Mouse (Mus musculus) thymus, adult 2 months (tissue): ENCODE measurements around the gene Lcn9. TPM values are rescaled to one million over a fixed set of nuclear protein-coding genes. Genes with fewer than 3 reads are reported as not detected.

Experiments
- DNase-seq: peaks from one replicate; pipeline ENCODE4 v3.0.0; 2021
- H3K27ac ChIP-seq: fragments of 200-500 bp; 2 replicates; pipeline ENCODE4 v1.5.1; 2012; ENCODE audit warnings: low read length, control low read depth; ENCODE audit not compliant: control insufficient read depth, insufficient read depth
- H3K27me3 ChIP-seq: fragments of 200-500 bp; 2 replicates; pipeline ENCODE4 v1.6.1; 2012; ENCODE audit warnings: mild to moderate bottlenecking, low read length, moderate library complexity, mixed read lengths; ENCODE audit not compliant: control insufficient read depth, insufficient read depth
- H3K36me3 ChIP-seq: fragments of 200-500 bp; 2 replicates; pipeline ENCODE4 v1.6.1; 2012; ENCODE audit warnings: mild to moderate bottlenecking, low read length, moderate library complexity; ENCODE audit not compliant: control insufficient read depth, insufficient read depth
- H3K4me1 ChIP-seq: fragments of 200-500 bp; replicated peaks from 2 replicates; pipeline ENCODE4 v1.6.1; 2012; ENCODE audit warnings: low read length; ENCODE audit not compliant: control insufficient read depth, insufficient read depth
- H3K4me3 ChIP-seq: fragments of 200-500 bp; 2 replicates; pipeline ENCODE4 v1.5.1; 2012; ENCODE audit warnings: mild to moderate bottlenecking, low read length, control low read depth, moderate library complexity; ENCODE audit not compliant: control insufficient read depth, insufficient read depth
- CTCF ChIP-seq: fragments of 200-500 bp; IDR thresholded peaks from 2 replicates; pipeline ENCODE4 v1.5.1; 2012; ENCODE audit warnings: mild to moderate bottlenecking, control low read depth, low read length, moderate library complexity, borderline replicate concordance; ENCODE audit not compliant: control insufficient read depth, poor library complexity, insufficient read depth; ENCODE audit errors: extremely low read depth
- POLR2A ChIP-seq: fragments of 200-500 bp; IDR thresholded peaks from 2 replicates; pipeline ENCODE4 v1.6.1; 2012; ENCODE audit warnings: mild to moderate bottlenecking, low read length, control low read depth, moderate library complexity; ENCODE audit not compliant: control insufficient read depth, poor library complexity, insufficient read depth; ENCODE audit errors: extremely low read depth
- WGBS: fragments of 180-500 bp; shearing (Covaris S2); methylation state at CpG from one replicate; pipeline ENCODE4 v1.1.7; 2018; 5-methylcytosine and 5-hydroxymethylcytosine counted together
- polyA plus RNA-seq: library from polyadenylated mRNA; depleted of rRNA; stranded (reverse); fragments of >200 nt; gene quantifications from 2 replicates; pipeline ENCODE4 v1.2.3, GENCODE M21; 2012; rRNA removed

Gene Lcn9
- polyA plus RNA-seq, 1 experiment, result not detected

- DNase-seq, result no peak
- Histone ChIP-seq H3K27ac (no peak overlapping the region), H3K4me1 (no peaks in the 10 kb centered on the region), H3K27me3 (no peaks in the 10 kb centered on the region; the same call in none of the 2 replicates), H3K4me3 (no peak overlapping the region), H3K36me3 (no peaks in the 10 kb centered on the region)
- WGBS, result 81% methylated on average over 5 of the region's 5 CpGs
- TF ChIP-seq POLR2A (no peak), CTCF (no peak)
Observed at GRCm38 (mm10) chr2:25862696-25863270, 39.8 kb downstream of the Lcn9 start.

GRCm38 (mm10) chr2:25863337-25864131 lies 40.6 kb downstream of the Lcn9 start, which contains the start of gene Kcnt1:
Gene Kcnt1, plus strand, starts transcription at chr2:25863734.
- H3K4me3 ChIP-seq, result no peak within 1 kb of the TSS
- H3K27me3 ChIP-seq, result no peaks in the 10 kb centered on the region; the same call in none of the 2 replicates
- no peak for TF ChIP-seq POLR2A
- TF ChIP-seq CTCF, result no peak

GRCm38 (mm10) chr2:25864230-25864629 lies 41.3 kb downstream of the Lcn9 start:
- H3K4me1 ChIP-seq, result no peaks in the 10 kb centered on the region
- WGBS, result 9% methylated on average over 18 of the region's 18 CpGs
- no peak overlapping the region for H3K4me3 ChIP-seq
- no peak for TF ChIP-seq CTCF
- no peak for DNase-seq
- H3K27ac ChIP-seq, result no peak overlapping the region
- no peaks in the 10 kb centered on the region; the same call in none of the 2 replicates for H3K27me3 ChIP-seq
- no peaks in the 10 kb centered on the region for H3K36me3 ChIP-seq

More at GRCm38 (mm10) chr2:25863337-25864131, 40.6 kb downstream of the Lcn9 start, which contains the start of gene Kcnt1:
- Histone ChIP-seq H3K27ac (no peak within 1 kb of the TSS), H3K36me3 (no peaks in the 10 kb centered on the region), H3K4me1 (no peaks in the 10 kb centered on the region)
- 5% methylated on average over 53 of the region's 53 CpGs for WGBS
- DNase-seq, result no peak

GRCm38 (mm10) chr2:25865412-25865811 lies 42.5 kb downstream of the Lcn9 start:
- Histone ChIP-seq H3K4me1 (no peaks in the 10 kb centered on the region), H3K27me3 (no peaks in the 10 kb centered on the region; the same call in none of the 2 replicates), H3K36me3 (no peaks in the 10 kb centered on the region), H3K27ac (no peak overlapping the region), H3K4me3 (no peak overlapping the region)
- WGBS, result 30% methylated on average over 4 of the region's 4 CpGs
- DNase-seq, result no peak
- no peak for TF ChIP-seq CTCF
- no peak for TF ChIP-seq POLR2A

GRCm38 (mm10) chr2:25866656-25867055 lies 43.7 kb downstream of the Lcn9 start:
- 59% methylated on average over 5 of the region's 5 CpGs for WGBS
- H3K27me3 ChIP-seq, result no peaks in the 10 kb centered on the region; the same call in none of the 2 replicates
- no peaks in the 10 kb centered on the region for H3K36me3 ChIP-seq
- no peak for DNase-seq
- TF ChIP-seq CTCF, result no peak
- TF ChIP-seq POLR2A, result no peak
- H3K4me1 ChIP-seq, result no peaks in the 10 kb centered on the region
- H3K27ac ChIP-seq, result no peak overlapping the region
- H3K4me3 ChIP-seq, result no peak overlapping the region

Other genes with a start within 250 kb of the Lcn9 start
- gene Mamdc4, start 248.3 kb upstream of the Lcn9 start, polyA plus RNA-seq, result 18.9 and 25.8 TPM in 2 replicates
- 73.6 and 94.7 TPM in 2 replicates for gene Phpt1, start 247.9 kb upstream of the Lcn9 start, polyA plus RNA-seq
- 7.0 and 7.4 TPM in 2 replicates for gene Ajm1, start 241.4 kb upstream of the Lcn9 start, polyA plus RNA-seq
- gene Rabl6, start 214.6 kb upstream of the Lcn9 start, polyA plus RNA-seq, result 83.4 and 89.6 TPM in 2 replicates
- not detected in 2 replicates for gene Ccdc183, start 205.5 kb upstream of the Lcn9 start, polyA plus RNA-seq
- 4.9 and 12.3 TPM in 2 replicates for gene Tmem141, start 201.1 kb upstream of the Lcn9 start, polyA plus RNA-seq
- gene Fcna, start 195.1 kb upstream of the Lcn9 start, polyA plus RNA-seq, result 7.8 TPM in 2 replicates
- gene Lcn8, start 170.0 kb upstream of the Lcn9 start, polyA plus RNA-seq, result 0.24 TPM in 1 of 2 replicates, not detected in the other
- not detected in 2 replicates for gene Lcn5, start 165.2 kb upstream of the Lcn9 start, polyA plus RNA-seq
- 0.20 and 0.26 TPM in 2 replicates for gene Lcn6, start 146.4 kb upstream of the Lcn9 start, polyA plus RNA-seq
- 0.73 and 0.84 TPM in 2 replicates for gene Lcn10, start 140.4 kb upstream of the Lcn9 start, polyA plus RNA-seq
- gene Obp2a, start 123.1 kb upstream of the Lcn9 start, polyA plus RNA-seq, result 0.45 and 0.54 TPM in 2 replicates
- 36.4 and 43.2 TPM in 2 replicates for gene Bmyc, start 116.4 kb upstream of the Lcn9 start, polyA plus RNA-seq
- not detected in 2 replicates for gene Obp2b, start 86.1 kb upstream of the Lcn9 start, polyA plus RNA-seq
- 0.16 TPM in 1 of 2 replicates, not detected in the other for gene Lcn3, start 57.6 kb upstream of the Lcn9 start, polyA plus RNA-seq
- 0.23 and 0.49 TPM in 2 replicates for gene Lcn11, start 46.1 kb upstream of the Lcn9 start, polyA plus RNA-seq
- 1.0 and 2.4 TPM in 2 replicates for gene Gm13539, start 40.9 kb upstream of the Lcn9 start, polyA plus RNA-seq
- gene Glt6d1, start 7.3 kb upstream of the Lcn9 start, polyA plus RNA-seq, result not detected in 2 replicates
- 0.09 and 0.18 TPM in 2 replicates for gene Sohlh1, start 24.1 kb downstream of the Lcn9 start, polyA plus RNA-seq
- gene Kcnt1, start 40.6 kb downstream of the Lcn9 start, polyA plus RNA-seq, result 1.1 and 1.2 TPM in 2 replicates
- gene Camsap1, start 160.1 kb downstream of the Lcn9 start, polyA plus RNA-seq, result 20.7 and 21.7 TPM in 2 replicates
- 61.9 and 66.3 TPM in 2 replicates for gene Ubac1, start 198.6 kb downstream of the Lcn9 start, polyA plus RNA-seq